Mouse (Mus musculus): Measurements from ENCODE around the gene 4930404N11Rik.
A peak's percentile ranks its signal among the peaks of the same experiment; 100 is the strongest.

Gene 4930404N11Rik

GRCm38 (mm10) chr10:81379809-81380378 lies 14.3 kb upstream of the 4930404N11Rik start:
- no peak for DNase-seq (ENCODE audit: low spot score in 2 of 2)

- DNase-seq (ENCODE audit: low spot score in 2 of 2): no peak
These were observed 13.6 kb upstream of the 4930404N11Rik start for GRCm38 (mm10) chr10:81379183-81379553.

- peak; percentile 99 to 100 for DNase-seq (ENCODE audit: low spot score in 2 of 2)
These were observed 13.1 kb upstream of the 4930404N11Rik start for GRCm38 (mm10) chr10:81378553-81379182.

GRCm38 (mm10) chr10:81377793-81378552 lies 12.4 kb upstream of the 4930404N11Rik start, which contains the start of gene Fzr1:
Gene Fzr1, minus strand, starts transcription at chr10:81378516.
- no peak for DNase-seq (ENCODE audit: low spot score in 2 of 2)

- no peak for DNase-seq (ENCODE audit: low spot score in 2 of 2)
These were observed 11.7 kb upstream of the 4930404N11Rik start for GRCm38 (mm10) chr10:81377362-81377664.

- DNase-seq (ENCODE audit: low spot score in 2 of 2): no peak
These were observed 11.1 kb upstream of the 4930404N11Rik start for GRCm38 (mm10) chr10:81376561-81377361.

- no peak for DNase-seq (ENCODE audit: low spot score in 2 of 2)
These were observed 9.7 kb upstream of the 4930404N11Rik start for GRCm38 (mm10) chr10:81375322-81375721.

GRCm38 (mm10) chr10:81367207-81367495 lies 1.5 kb upstream of the 4930404N11Rik start:
- DNase-seq (ENCODE audit: low spot score in 2 of 2): no peak

- DNase-seq (ENCODE audit: low spot score in 2 of 2): no peak
These were observed 1.0 kb upstream of the 4930404N11Rik start for GRCm38 (mm10) chr10:81366477-81367206.

- no peak for DNase-seq (ENCODE audit: low spot score in 2 of 2)
These were observed 543 bp downstream of the 4930404N11Rik start for GRCm38 (mm10) chr10:81365073-81365472.

- DNase-seq (ENCODE audit: low spot score in 2 of 2): no peak
These were observed 950 bp downstream of the 4930404N11Rik start for GRCm38 (mm10) chr10:81364666-81365065.

- DNase-seq (ENCODE audit: low spot score in 2 of 2): no peak
These were observed 1.9 kb downstream of the 4930404N11Rik start for GRCm38 (mm10) chr10:81363436-81364346.

- DNase-seq (ENCODE audit: low spot score in 2 of 2): no peak
These were observed 3.2 kb downstream of the 4930404N11Rik start for GRCm38 (mm10) chr10:81362336-81362949.

- DNase-seq (ENCODE audit: low spot score in 2 of 2): no peak
These were observed 4.9 kb downstream of the 4930404N11Rik start for GRCm38 (mm10) chr10:81360721-81361120.

- DNase-seq (ENCODE audit: low spot score in 2 of 2): no peak
These were observed 6.8 kb downstream of the 4930404N11Rik start for GRCm38 (mm10) chr10:81358841-81359240.

GRCm38 (mm10) chr10:81358209-81358608 lies 7.4 kb downstream of the 4930404N11Rik start:
- DNase-seq (ENCODE audit: low spot score in 2 of 2): no peak

GRCm38 (mm10) chr10:81356991-81357844 lies 8.4 kb downstream of the 4930404N11Rik start, which contains the start of gene Mfsd12:
Gene Mfsd12, plus strand, starts transcription at chr10:81357491.
- DNase-seq (ENCODE audit: low spot score in 2 of 2): peak; percentile 75 to 84

- DNase-seq (ENCODE audit: low spot score in 2 of 2): no peak
These were observed 9.1 kb downstream of the 4930404N11Rik start for GRCm38 (mm10) chr10:81356352-81356990.

- DNase-seq (ENCODE audit: low spot score in 2 of 2): no peak
These were observed 10.1 kb downstream of the 4930404N11Rik start for GRCm38 (mm10) chr10:81355533-81355932.
